Mouse (Mus musculus): Measurements from ENCODE around the gene Urgcp. TPM values are rescaled to one million over a fixed set of nuclear protein-coding genes. Genes with fewer than 3 reads are reported as not detected.

Gene Urgcp
- total RNA-seq, 2 experiments from 2014 or later = 0.19 to 1.2 TPM

DNA sequence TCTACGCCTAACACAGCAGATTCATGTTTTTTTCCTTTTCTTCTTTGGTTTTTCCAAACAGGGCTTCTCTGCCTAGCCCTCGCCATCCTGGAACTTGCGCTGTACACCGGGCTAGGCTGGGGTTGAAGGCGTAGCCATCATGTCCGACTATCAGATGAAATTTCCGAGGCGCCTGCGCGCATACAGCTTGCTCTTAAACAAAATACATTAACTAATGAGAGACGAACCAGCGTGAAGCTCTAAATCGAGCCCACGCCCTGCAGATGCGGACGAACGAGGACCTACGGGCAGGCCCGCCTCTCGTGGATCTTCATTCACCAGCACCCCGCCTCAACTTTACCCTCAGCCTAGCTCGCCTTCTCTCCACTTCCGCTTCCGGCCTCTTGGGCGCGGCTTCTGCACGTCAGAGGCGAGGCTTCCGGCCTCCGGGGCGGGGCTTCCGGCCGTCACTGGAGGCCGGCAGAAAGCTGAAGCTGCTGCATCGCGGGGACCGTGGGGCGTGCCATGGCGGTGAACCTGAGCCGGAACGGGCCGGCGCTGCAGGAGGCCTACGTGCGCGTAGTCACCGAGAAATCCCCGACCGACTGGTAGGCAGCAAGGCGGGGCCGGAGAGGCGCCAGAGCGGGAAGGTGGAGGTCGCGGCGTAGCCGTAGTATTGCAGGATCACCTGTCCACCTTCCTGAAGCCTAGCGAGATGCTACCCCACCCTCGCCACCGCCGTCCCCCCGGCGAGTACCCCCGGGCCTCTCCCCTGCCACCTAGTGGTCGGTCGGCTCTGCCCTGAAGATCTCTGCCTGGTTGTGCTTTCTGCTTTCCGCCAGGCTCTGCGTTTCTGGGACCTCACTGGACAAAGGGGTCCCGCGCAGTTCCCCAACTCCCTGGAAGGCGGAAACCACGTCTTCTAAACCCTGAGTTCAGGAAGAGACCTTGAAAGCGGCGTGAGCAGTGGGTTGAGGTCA, 26.2 kb upstream of the Urgcp start, which contains the start of gene Dbnl:
Gene Dbnl (plus strand): TSS at position 433 of the 959 bp plus-strand sequence.
- peak; percentile 94 for ATAC-seq (replicated peaks; ENCODE audit: low FRiP score, poor library complexity, severe bottlenecking)

DNA sequence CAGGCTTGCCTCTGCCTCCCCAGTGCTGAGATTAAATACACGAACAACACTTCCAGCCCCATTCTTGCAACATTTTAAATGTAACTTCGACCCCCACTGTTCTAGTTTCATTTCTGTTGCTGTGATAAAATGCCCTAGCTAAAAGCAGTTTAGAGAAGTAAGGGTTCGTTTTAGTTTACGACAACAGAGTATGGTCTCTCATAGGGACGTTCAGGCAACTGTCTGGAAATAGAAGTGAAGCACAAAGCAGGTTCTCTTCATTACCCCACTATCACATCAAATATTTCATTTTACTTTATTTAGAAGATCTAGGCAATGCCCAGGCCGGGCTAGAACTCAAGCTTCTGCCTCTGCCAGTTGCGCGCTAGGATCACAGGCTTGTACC, 25.5 kb upstream of the Urgcp start:
- no peak for ATAC-seq (replicated peaks; ENCODE audit: low FRiP score, poor library complexity, severe bottlenecking)

- no peak for ATAC-seq (replicated peaks; ENCODE audit: low FRiP score, poor library complexity, severe bottlenecking)
Measured at GRCm38 (mm10) chr11:5785732-5786131, 23.6 kb upstream of the Urgcp start.

DNA sequence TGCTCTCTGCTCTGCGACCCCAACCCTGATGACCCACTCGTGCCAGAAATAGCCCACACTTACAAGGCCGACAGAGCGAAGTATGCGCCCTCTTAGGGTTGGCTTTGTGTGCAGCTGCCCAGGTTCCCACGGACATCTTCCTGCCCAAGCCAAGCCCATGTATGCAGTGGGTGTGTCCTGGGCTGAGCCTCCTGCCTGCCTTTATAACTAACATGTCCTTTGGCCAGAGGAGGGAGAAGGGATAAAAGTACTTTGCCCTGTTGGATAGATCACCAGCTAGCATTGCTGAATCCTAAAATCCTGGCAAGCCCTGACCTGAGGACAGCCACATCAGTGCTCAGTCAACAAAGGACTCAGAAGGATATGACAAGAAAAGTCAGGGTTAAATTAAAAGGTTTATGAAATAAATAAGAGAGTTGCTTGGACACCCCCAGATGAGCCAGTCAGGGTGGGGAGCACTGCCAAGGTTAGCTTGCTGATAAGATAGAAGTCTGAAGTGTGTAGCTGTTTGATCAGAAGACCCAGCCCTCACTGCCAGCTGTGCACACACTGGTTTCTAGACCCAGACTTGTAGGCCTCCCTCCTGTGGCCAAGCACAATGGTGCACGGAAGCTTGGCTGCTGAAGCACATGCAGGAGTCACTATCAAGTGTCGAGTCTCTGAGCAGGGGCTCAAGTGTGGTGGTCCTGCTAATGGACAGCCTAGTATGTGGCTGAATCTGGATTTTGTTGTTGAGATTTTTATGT, 20.2 kb upstream of the Urgcp start:
- peak; percentile 44; the same call in 1 of the 2 replicates for ATAC-seq (replicated peaks; ENCODE audit: low FRiP score, poor library complexity, severe bottlenecking)

GRCm38 (mm10) chr11:5780035-5780499, 17.9 kb upstream of the Urgcp start:
- no peak for ATAC-seq (replicated peaks; ENCODE audit: low FRiP score, poor library complexity, severe bottlenecking)

GRCm38 (mm10) chr11:5778481-5778880, 16.3 kb upstream of the Urgcp start:
- ATAC-seq (replicated peaks; ENCODE audit: low FRiP score, poor library complexity, severe bottlenecking) = no peak

GRCm38 (mm10) chr11:5766019-5766418, 3.8 kb upstream of the Urgcp start:
- no peak for ATAC-seq (replicated peaks; ENCODE audit: low FRiP score, poor library complexity, severe bottlenecking)

GRCm38 (mm10) chr11:5762633-5762982, 432 bp upstream of the Urgcp start:
- no peak for ATAC-seq (replicated peaks; ENCODE audit: low FRiP score, poor library complexity, severe bottlenecking)

- no peak for ATAC-seq (replicated peaks; ENCODE audit: low FRiP score, poor library complexity, severe bottlenecking)
Measured at GRCm38 (mm10) chr11:5753755-5754154, 8.4 kb downstream of the Urgcp start.

GRCm38 (mm10) chr11:5744951-5745350, 17.2 kb downstream of the Urgcp start:
- ATAC-seq (replicated peaks; ENCODE audit: low FRiP score, poor library complexity, severe bottlenecking) = no peak

DNA sequence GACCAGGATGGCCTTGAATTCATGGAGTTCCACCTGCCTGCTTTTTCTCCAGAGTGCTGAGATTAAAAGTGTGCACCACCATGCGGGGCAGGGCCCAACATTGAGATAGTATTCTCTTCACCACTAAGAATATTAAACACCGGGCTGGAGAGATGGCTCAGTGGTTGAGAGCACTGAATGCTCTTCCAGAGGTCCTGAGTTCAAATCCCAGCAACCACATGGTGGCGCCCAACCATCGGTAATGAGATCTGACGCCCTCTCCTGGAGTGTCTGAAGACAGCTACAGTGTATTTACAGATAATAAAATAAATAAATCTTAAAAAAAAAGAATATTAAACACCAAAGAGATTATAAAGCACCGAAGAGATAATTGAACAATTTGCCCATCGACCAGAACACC, 20.1 kb downstream of the Urgcp start:
- no peak for ATAC-seq (replicated peaks; ENCODE audit: low FRiP score, poor library complexity, severe bottlenecking)

GRCm38 (mm10) chr11:5740965-5741627, 21.1 kb downstream of the Urgcp start:
- ATAC-seq (replicated peaks; ENCODE audit: low FRiP score, poor library complexity, severe bottlenecking) = peak; percentile 95

DNA sequence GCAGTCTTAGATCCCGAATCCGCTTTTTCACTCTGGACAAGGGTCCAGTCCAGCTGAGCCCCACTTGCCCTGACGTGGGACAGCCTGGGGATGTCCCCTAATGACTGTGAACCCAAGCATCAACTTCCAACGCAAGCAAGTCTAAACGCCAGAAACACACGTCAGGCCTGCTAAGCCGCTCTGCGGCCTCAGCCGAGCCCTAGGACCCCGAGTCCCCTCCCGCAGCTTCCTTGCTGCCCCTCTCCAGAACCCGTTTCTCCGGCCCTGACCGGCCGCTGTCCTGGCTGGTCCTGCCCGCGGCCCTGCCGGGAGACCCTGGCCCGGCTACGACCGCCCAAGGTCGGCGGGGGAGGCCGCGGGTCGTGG, 21.6 kb downstream of the Urgcp start:
- ATAC-seq (replicated peaks; ENCODE audit: low FRiP score, poor library complexity, severe bottlenecking) = peak; percentile 33; the same call in 1 of the 2 replicates

GRCm38 (mm10) chr11:5739846-5740245, 22.3 kb downstream of the Urgcp start:
- ATAC-seq (replicated peaks; ENCODE audit: low FRiP score, poor library complexity, severe bottlenecking) = no peak

DNA sequence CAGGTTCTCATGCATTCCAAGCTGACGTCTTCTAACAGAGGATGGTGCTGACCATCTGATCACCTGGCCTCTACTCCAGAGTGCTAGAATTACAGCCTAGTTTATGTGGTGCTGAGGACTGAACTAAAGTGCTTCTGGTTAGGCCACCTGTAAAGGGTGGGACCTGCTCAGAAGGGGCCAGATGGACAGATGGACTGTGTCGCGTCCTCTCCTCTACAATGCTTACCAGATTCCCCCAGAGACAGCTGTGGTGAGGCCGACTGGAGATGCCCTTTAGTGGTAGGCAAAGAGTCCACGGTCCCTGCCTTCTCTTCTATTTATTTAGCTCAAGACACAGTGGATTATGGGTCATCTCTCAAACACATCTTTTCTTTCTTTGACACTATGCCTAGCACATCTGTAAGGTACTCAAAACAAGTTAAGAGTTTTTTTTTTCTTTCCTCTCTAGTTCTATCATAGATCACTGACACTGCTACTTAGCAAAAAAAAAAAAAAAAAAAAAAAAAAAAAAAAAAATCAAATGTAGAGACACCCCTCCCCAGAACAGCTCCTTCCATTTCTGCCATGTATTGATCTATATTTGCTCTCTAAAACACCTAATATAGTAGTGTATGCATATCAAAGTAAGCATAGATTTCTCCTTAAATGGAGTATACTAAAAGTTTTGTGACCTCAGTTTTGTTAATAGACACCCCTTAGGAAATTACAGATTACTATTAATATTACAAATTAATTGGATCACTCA, 23.1 kb downstream of the Urgcp start:
- ATAC-seq (replicated peaks; ENCODE audit: low FRiP score, poor library complexity, severe bottlenecking) = no peak

DNA sequence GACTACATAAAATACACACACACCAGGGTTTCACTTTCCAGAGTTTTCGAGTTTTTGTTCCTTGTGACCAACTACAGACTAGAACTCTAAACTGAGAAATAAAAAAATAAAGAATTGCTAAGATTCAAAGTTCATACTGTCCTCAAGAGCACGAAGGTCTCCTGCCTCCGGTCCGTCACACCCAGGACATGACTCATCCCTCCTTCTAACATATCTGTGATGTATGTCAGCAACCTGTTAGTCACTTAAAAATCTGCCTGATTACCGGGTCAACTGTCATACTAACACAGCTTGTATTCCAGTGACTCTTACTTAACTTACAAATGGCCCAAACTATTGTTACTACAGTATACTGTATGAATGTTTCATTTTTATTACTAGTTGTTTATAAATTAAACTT, 25.0 kb downstream of the Urgcp start:
- ATAC-seq (replicated peaks; ENCODE audit: low FRiP score, poor library complexity, severe bottlenecking) = no peak

DNA sequence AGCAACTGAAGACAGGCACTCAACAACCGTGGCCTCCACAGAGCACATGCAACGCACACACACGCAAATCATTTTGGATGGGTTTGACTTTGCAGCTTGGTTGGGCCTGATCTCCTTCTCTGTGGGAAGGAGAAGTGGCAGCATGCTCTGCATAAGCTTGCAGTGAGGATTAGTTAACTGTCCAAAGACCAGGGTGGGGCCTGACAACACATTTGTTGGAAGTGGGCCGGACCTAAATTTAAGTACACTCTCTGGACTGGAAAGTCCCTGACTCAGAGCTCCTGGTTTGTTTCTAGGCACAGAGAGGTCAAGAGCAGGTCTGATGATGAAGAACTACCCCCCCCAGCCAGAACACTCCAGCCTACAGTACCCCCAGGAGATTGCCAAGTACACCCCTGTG, 27.9 kb downstream of the Urgcp start:
- ATAC-seq (replicated peaks; ENCODE audit: low FRiP score, poor library complexity, severe bottlenecking) = no peak

- no peak for ATAC-seq (replicated peaks; ENCODE audit: low FRiP score, poor library complexity, severe bottlenecking)
Measured at GRCm38 (mm10) chr11:5732401-5732800, 29.8 kb downstream of the Urgcp start.

DNA sequence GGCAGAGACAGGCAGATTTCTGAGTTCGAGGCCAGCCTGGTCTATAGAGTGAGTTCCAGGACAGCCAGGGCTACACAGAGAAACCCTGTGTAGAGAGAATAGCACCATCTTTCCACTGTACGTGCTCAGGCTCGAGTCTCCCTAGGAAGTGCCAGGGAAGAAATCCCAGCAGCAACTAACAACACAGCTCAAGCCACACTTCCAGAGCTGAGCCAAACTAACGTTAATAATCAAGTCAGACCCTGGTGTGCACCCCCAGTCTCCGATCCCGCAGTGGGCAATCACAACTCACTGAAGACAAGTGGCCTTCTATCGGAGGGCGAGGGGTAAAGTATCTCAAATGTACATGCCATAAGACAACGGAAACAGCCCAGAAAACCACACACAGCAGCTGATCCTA, 32.6 kb downstream of the Urgcp start:
- ATAC-seq (replicated peaks; ENCODE audit: low FRiP score, poor library complexity, severe bottlenecking) = no peak
